Mouse (Mus musculus) kidney, postnatal 25 days (tissue): ENCODE results near the gene Oat.

Experiments
- DNase-seq, 2 experiments: peaks; one replicate each; pipeline ENCODE4 v3.0.0; 2021; ENCODE audit warnings: mixed read lengths in 2 of 2

Gene Oat

DNA sequence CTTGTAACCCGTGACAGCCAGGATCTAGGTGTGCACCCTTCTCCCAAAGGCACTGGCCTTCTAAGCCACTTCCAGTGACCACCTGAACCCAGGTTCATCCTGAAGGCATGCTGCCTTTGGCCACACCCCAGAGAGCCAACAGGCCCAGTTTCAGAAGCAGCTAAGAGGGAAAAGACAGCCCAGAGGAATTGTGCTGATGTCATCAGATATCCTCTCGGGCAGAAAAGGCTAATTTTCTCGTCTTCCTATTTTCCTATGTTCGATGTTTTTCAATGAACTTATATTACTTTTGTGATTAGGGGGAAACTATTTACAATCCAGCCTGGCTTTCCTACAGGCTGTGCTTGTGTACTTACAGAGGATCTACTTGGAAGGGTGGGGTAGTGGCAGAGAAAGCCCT is 35.6 kb downstream of the Oat start:
- no peak for DNase-seq

DNA sequence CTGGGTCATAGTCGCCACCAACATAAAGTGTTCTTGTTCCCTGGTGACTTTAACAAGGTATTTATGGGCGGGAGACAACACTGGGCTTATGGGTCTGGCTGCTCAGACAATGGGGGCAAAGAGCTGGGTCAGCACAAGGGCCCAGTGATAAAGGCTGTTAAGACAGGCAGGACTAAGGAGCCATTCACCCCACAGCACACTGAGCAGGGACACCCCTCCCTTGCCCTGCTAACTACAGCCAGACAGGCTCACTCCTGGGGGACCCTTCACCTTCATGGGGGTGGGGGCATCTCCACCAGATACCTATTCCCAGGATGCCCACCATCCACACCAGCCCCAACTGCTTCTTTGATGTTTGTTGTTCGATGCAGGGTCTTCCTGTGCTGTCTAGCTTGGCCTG is 47.0 kb downstream of the Oat start:
- DNase-seq: no peak

DNA sequence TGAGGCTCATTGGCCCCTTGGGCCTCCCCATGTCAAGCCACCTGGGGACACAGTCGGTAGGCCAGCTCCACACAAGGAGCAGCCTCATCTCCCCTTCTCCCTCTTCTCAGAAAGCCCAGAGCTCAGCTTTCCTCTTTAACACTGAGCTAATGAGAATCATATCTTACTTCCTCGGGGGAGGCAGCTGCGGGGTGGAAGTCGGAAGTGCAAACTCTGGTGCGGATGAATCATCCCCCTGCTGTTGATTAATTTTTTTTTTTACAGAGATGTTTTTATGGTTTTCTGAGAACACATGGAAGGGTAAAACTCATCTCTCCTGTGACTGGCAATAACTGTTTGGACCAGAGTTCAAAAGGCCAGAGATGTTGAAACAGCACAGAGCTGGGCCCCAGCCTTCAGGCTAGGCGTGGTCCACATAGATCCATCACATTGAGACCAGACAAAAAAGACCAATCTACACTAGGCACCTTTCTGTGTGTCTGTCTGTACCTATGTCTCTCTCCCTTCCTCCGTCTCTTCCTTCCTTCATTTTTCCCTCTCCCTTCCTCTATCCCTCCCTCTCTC is 62.7 kb downstream of the Oat start:
- DNase-seq: no peak

- no peak for DNase-seq
These were observed 67.1 kb downstream of the Oat start for GRCm38 (mm10) chr7:132509110-132509509.
